Comparison of ENCODE assay signal across 1 mouse cellular context in the genomic region with DNA sequence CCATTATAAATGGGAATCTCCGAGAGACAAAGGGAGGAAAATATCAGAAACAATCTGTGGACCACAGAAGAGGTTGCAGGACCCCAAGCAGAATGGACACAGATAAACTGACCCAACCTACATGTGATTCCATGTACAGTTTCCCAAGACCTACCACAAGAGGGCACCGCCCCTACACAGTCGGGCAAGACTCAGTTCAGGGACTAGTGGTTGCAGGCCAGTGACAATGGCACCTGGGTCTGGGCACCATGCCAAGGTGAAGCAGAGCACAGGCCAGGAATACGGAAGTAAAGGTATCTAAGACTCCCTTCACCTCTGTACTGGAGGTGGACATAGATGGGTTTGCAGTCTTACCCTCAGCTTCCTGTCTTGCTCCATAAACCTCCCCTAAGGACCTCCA.
TF ChIP-seq lines count a peak whose summit lies in the region.

No protein-coding gene starts in this region.

TF ChIP-seq in MEL, 35 proteins besides CTCF, POLR2A, EP300 and RAD21 (continued from another document):
- TF ChIP-seq ELF1 (IDR thresholded peaks at IDR 0.05; ENCODE audit: low read depth, low read length) (0 out of 2 replicates have a peak, but pooled peaks have one; percentile 8), ZC3H11A (IDR thresholded peaks at IDR 0.05; ENCODE audit: low read depth, low read length) (peak; percentile 40), RCOR1 (IDR thresholded peaks at IDR 0.05; ENCODE audit: low read depth, low read length) (no peak), GABPA (IDR thresholded peaks at IDR 0.05; ENCODE audit: low read depth, low read length) (no peak), TCF12 (IDR thresholded peaks at IDR 0.05; ENCODE audit: low read depth, low read length) (no peak)
